ENCODE assay signal across 9 mouse cellular contexts in genomic region chr3:133271887-133272286, GRCm38 (mm10). TPM values are rescaled to one million over a fixed set of nuclear protein-coding genes. Genes with fewer than 3 reads are reported as not detected.
DNase-seq lines count a peak whose midpoint lies in the region; ATAC-seq and TF ChIP-seq lines count a peak whose summit lies in the region.
"Had no signal": no experiment of that assay in that cellular context is flagged by ENCODE, and none has a peak within 500 bp of the region (broad histone marks: within the 10 kb centered on the region; RNA-seq: fewer than 3 reads in every experiment).

No protein-coding gene starts in this region.

- H3K4me1 ChIP-seq in kidney, embryonic 15.5 days, result no peaks in the 10 kb centered on the region
- no peaks in the 10 kb centered on the region for H3K4me1 ChIP-seq in cortical plate, adult 2 months (ENCODE audit: control insufficient read depth, insufficient read depth, low read length)

- intact Hi-C loops in left cerebral cortex, postnatal 36 days (cut with DNase I), result loop anchor here (1.0 to 10.0 kb wide), 3 partner anchors 140 to 517 kb away; no protein-coding TSS in a partner anchor

- no peak for ATAC-seq in kidney, embryonic 15.5 days (replicated peaks; ENCODE audit: low FRiP score)

- peak; percentile 60 for TF ChIP-seq CTCF in cortical plate, adult 2 months (IDR thresholded peaks at IDR 0.05; ENCODE audit: extremely low read depth, insufficient read depth, low read length)

- 10% methylated on average over 3 of the region's 3 CpGs for WGBS in kidney, embryonic 15.5 days

- DNase-seq in kidney, adult 11 months, result peak; percentile 48
- peak; percentile 11 for DNase-seq in WW6 (ENCODE audit: low read depth, low spot score)
- peak; percentile 26 for DNase-seq in hindlimb bud, embryonic 11.5 days (ENCODE audit: extremely low spot score, low read depth, low spot score)
- DNase-seq in left cerebral cortex, postnatal 36 days (ENCODE audit: low spot score in 2 of 2), result peak; percentile 56 to 75
- DNase-seq in retina, postnatal 1 day, result peak; percentile 76
- DNase-seq in yolk sac, embryonic 10.5 days (ENCODE audit: low spot score), result peak; percentile 29

- no peak overlapping the region for H3K4me3 ChIP-seq in kidney, embryonic 15.5 days (replicated peaks)
- no peak overlapping the region for H3K4me3 ChIP-seq in cortical plate, adult 2 months (ENCODE audit: insufficient read depth, low read length)

- H3K27me3 ChIP-seq in kidney, embryonic 15.5 days, result no peaks in the 10 kb centered on the region

- no peaks in the 10 kb centered on the region for H3K9me3 ChIP-seq in kidney, embryonic 15.5 days (replicated peaks)

- H3K36me3 ChIP-seq in kidney, embryonic 15.5 days, result no peaks in the 10 kb centered on the region

- no peak overlapping the region for H3K27ac ChIP-seq in kidney, embryonic 15.5 days
- H3K27ac ChIP-seq in cortical plate, adult 2 months (ENCODE audit: insufficient read depth, low read length), result no peak overlapping the region

- TF ChIP-seq POLR2A in cortical plate, adult 2 months (IDR thresholded peaks at IDR 0.05; ENCODE audit: extremely low read depth, insufficient read depth, low read length), result no peak

- no peak overlapping the region for H3K4me2 ChIP-seq in kidney, embryonic 15.5 days

- no peak overlapping the region for H3K9ac ChIP-seq in kidney, embryonic 15.5 days

RNA-seq across cellular contexts. Expression of gene Arhgef38, which starts 37.1 kb away (rescaled TPM):
- polyA plus RNA-seq in kidney, embryonic 15.5 days (2015; fragmentation: Nextera tagmentation; extraction: Ambion mirVana), result 5.0 and 6.6 TPM in 2 replicates
- 0.02 TPM in 1 of 2 replicates, not detected in the other for polyA plus RNA-seq in cortical plate, adult 2 months (2012; rRNA removed)
- not detected for total RNA-seq in left cerebral cortex, postnatal 36 days (2021)
- polyA plus RNA-seq: neural tube, embryonic 14.5 days had no signal

RNA-seq across cellular contexts. Expression of gene Ppa2, which starts 38.0 kb away (rescaled TPM):
- polyA plus RNA-seq in kidney, embryonic 15.5 days (2015; fragmentation: Nextera tagmentation; extraction: Ambion mirVana), result 99.8 and 106 TPM in 2 replicates
- 69.4 and 71.1 TPM in 2 replicates for polyA plus RNA-seq in cortical plate, adult 2 months (2012; rRNA removed)
- total RNA-seq in left cerebral cortex, postnatal 36 days (2021), result 10 to 100 TPM; 46.4 to 48.4 TPM

Comparison
In these comparisons a context has a peak if more than half of its experiments do, and no peak if none do; other contexts are left out.
1. DNase-seq: peak in every context shown above with its lines; median percentile 76 in retina, postnatal 1 day; 66 in left cerebral cortex, postnatal 36 days; 48 in kidney, adult 11 months; 29 in yolk sac, embryonic 10.5 days; 26 in hindlimb bud, embryonic 11.5 days; 11 in WW6.